Mouse (Mus musculus): ENCODE results near the gene Hist2h2ab. TPM values are rescaled to one million over a fixed set of nuclear protein-coding genes. Genes with fewer than 3 reads are reported as not detected.

The Hist2h2ab gene
- polyA plus RNA-seq, 1 experiment from 2014 or later = not detected

- H3K36me3 ChIP-seq (ENCODE audit: control insufficient read depth, insufficient read depth, low read length) = no peaks in the 10 kb centered on the region
- H3K9ac ChIP-seq (ENCODE audit: low read length) = peak overlapping the region; percentile 83
- no peaks in the 10 kb centered on the region for H3K9me3 ChIP-seq (ENCODE audit: control insufficient read depth, low read length)
- H3K4me2 ChIP-seq (replicated peaks; ENCODE audit: low read depth) = peak overlapping the region; percentile 65
- 0 out of 2 replicates have a peak, but pooled peaks cover 2% of the 10 kb centered on the region for H3K4me1 ChIP-seq (replicated peaks; ENCODE audit: control insufficient read depth, insufficient read depth)
- DNase-seq (ENCODE audit: low spot score) (peak; percentile 80), ATAC-seq (ENCODE audit: low FRiP score, low TSS enrichment) (peak; percentile 86)
- TF ChIP-seq EP300 (optimal IDR thresholded peaks at IDR 0.05) = no peak
- no peak for TF ChIP-seq CTCF (IDR thresholded peaks at IDR 0.05; ENCODE audit: low read depth)
- peak overlapping the region; percentile 65 for H3K4me3 ChIP-seq (ENCODE audit: low read depth, low read length)
- no peaks in the 10 kb centered on the region for H3K27me3 ChIP-seq (ENCODE audit: control insufficient read depth, insufficient read depth, low read length)
- H3K27ac ChIP-seq (replicated peaks) = peak overlapping the region; percentile 98
- 2% methylated on average over 19 of the region's 19 CpGs for WGBS
Observed at GRCm38 (mm10) chr3:96262216-96262875, 42.7 kb downstream of the Hist2h2ab start.

- under 1% methylated on average over 40 of the region's 40 CpGs for WGBS
- peak; percentile 88 for ATAC-seq (ENCODE audit: low FRiP score, low TSS enrichment)
- Histone ChIP-seq H3K9ac (ENCODE audit: low read length) (peak within 1 kb of the TSS; percentile 83), H3K4me3 (ENCODE audit: low read depth, low read length) (peak within 1 kb of the TSS; percentile 65), H3K27ac (replicated peaks) (peak within 1 kb of the TSS; percentile 98), H3K4me2 (replicated peaks; ENCODE audit: low read depth) (peak within 1 kb of the TSS; percentile 65), H3K4me1 (replicated peaks; ENCODE audit: control insufficient read depth, insufficient read depth) (0 out of 2 replicates have a peak, but pooled peaks cover 2% of the 10 kb centered on the region), H3K9me3 (ENCODE audit: control insufficient read depth, low read length) (no peaks in the 10 kb centered on the region), H3K36me3 (ENCODE audit: control insufficient read depth, insufficient read depth, low read length) (no peaks in the 10 kb centered on the region), H3K27me3 (ENCODE audit: control insufficient read depth, insufficient read depth, low read length) (no peaks in the 10 kb centered on the region)
- DNase-seq (ENCODE audit: low spot score) = peak; percentile 94
- peak; percentile 97 for TF ChIP-seq EP300 (optimal IDR thresholded peaks at IDR 0.05)
- peak; percentile 73 for TF ChIP-seq CTCF (IDR thresholded peaks at IDR 0.05; ENCODE audit: low read depth)
Observed at GRCm38 (mm10) chr3:96262979-96263550, 43.4 kb downstream of the Hist2h2ab start, which contains the start of gene Hist2h4. Gene Hist2h4, minus strand, starts transcription at chr3:96263311.

- H3K9me3 ChIP-seq (ENCODE audit: control insufficient read depth, low read length) = no peaks in the 10 kb centered on the region
- DNase-seq (ENCODE audit: low spot score) (peak; percentile 66), ATAC-seq (ENCODE audit: low FRiP score, low TSS enrichment) (peak; percentile 42)
- H3K27ac ChIP-seq (replicated peaks) = peak overlapping the region; percentile 98
- H3K9ac ChIP-seq (ENCODE audit: low read length) = peak overlapping the region; percentile 73
- H3K36me3 ChIP-seq (ENCODE audit: control insufficient read depth, insufficient read depth, low read length) = no peaks in the 10 kb centered on the region
- H3K27me3 ChIP-seq (ENCODE audit: control insufficient read depth, insufficient read depth, low read length) = no peaks in the 10 kb centered on the region
- 0 out of 2 replicates have a peak, but pooled peaks cover 2% of the 10 kb centered on the region for H3K4me1 ChIP-seq (replicated peaks; ENCODE audit: control insufficient read depth, insufficient read depth)
- peak overlapping the region; percentile 65 for H3K4me3 ChIP-seq (ENCODE audit: low read depth, low read length)
- peak overlapping the region; percentile 65 for H3K4me2 ChIP-seq (replicated peaks; ENCODE audit: low read depth)
- WGBS = 3% methylated on average over 27 of the region's 27 CpGs
- TF ChIP-seq EP300 (optimal IDR thresholded peaks at IDR 0.05) (peak; percentile 83), CTCF (IDR thresholded peaks at IDR 0.05; ENCODE audit: low read depth) (no peak)
Observed at GRCm38 (mm10) chr3:96263558-96264403, 44.1 kb downstream of the Hist2h2ab start.

GRCm38 (mm10) chr3:96264404-96264949, 44.8 kb downstream of the Hist2h2ab start:
- WGBS = 68% methylated on average over 7 of the region's 7 CpGs
- H3K9me3 ChIP-seq (ENCODE audit: control insufficient read depth, low read length) = no peaks in the 10 kb centered on the region
- H3K36me3 ChIP-seq (ENCODE audit: control insufficient read depth, insufficient read depth, low read length) = no peaks in the 10 kb centered on the region
- no peak for ATAC-seq (ENCODE audit: low FRiP score, low TSS enrichment)
- peak overlapping the region; percentile 73 for H3K9ac ChIP-seq (ENCODE audit: low read length)
- no peak for DNase-seq (ENCODE audit: low spot score)
- H3K4me1 ChIP-seq (replicated peaks; ENCODE audit: control insufficient read depth, insufficient read depth) = 0 out of 2 replicates have a peak, but pooled peaks cover 2% of the 10 kb centered on the region
- peak overlapping the region; percentile 65 for H3K4me2 ChIP-seq (replicated peaks; ENCODE audit: low read depth)
- H3K27me3 ChIP-seq (ENCODE audit: control insufficient read depth, insufficient read depth, low read length) = no peaks in the 10 kb centered on the region
- no peak for TF ChIP-seq CTCF (IDR thresholded peaks at IDR 0.05; ENCODE audit: low read depth)
- TF ChIP-seq EP300 (optimal IDR thresholded peaks at IDR 0.05) = no peak
- peak overlapping the region; percentile 65; the same call in 1 of the 2 replicates for H3K4me3 ChIP-seq (ENCODE audit: low read depth, low read length)
- peak overlapping the region; percentile 98 for H3K27ac ChIP-seq (replicated peaks)

- WGBS = 84% methylated on average over 8 of the region's 8 CpGs
- DNase-seq (ENCODE audit: low spot score) = no peak
- Histone ChIP-seq H3K9ac (ENCODE audit: low read length) (no peak overlapping the region), H3K4me3 (ENCODE audit: low read depth, low read length) (no peak overlapping the region), H3K27ac (replicated peaks) (no peak overlapping the region), H3K27me3 (ENCODE audit: control insufficient read depth, insufficient read depth, low read length) (no peaks in the 10 kb centered on the region), H3K9me3 (ENCODE audit: control insufficient read depth, low read length) (no peaks in the 10 kb centered on the region), H3K4me1 (replicated peaks; ENCODE audit: control insufficient read depth, insufficient read depth) (0 out of 2 replicates have a peak, but pooled peaks cover 2% of the 10 kb centered on the region), H3K36me3 (ENCODE audit: control insufficient read depth, insufficient read depth, low read length) (no peaks in the 10 kb centered on the region), H3K4me2 (replicated peaks; ENCODE audit: low read depth) (no peak overlapping the region)
- no peak for ATAC-seq (ENCODE audit: low FRiP score, low TSS enrichment)
- no peak for TF ChIP-seq EP300 (optimal IDR thresholded peaks at IDR 0.05)
- no peak for TF ChIP-seq CTCF (IDR thresholded peaks at IDR 0.05; ENCODE audit: low read depth)
Observed at GRCm38 (mm10) chr3:96266132-96266710, 46.6 kb downstream of the Hist2h2ab start.

Measured in stomach, postnatal 0 days (tissue).